Mouse (Mus musculus) thymus, postnatal 36 days (tissue): ENCODE measurements around the gene Dnaic1.

Experiments used
- DNase-seq, 2 experiments: peaks; one replicate each; pipeline ENCODE4 v3.0.0; 2022; ENCODE audit warnings: mixed read lengths in 2 of 2

Dnaic1 gene

GRCm38 (mm10) chr4:41569411-41569885 is at the start of gene Dnaic1, which contains the start of gene Fam219a:
Dnaic1 (plus strand) TSS chr4:41569775.
Fam219a (minus strand) TSS chr4:41569538.
- peak; percentile 97 to 99 for DNase-seq

- DNase-seq, result no peak
Observed at GRCm38 (mm10) chr4:41520641-41521040, 48.9 kb upstream of the Dnaic1 start.

- no peak for DNase-seq
Observed at GRCm38 (mm10) chr4:41522136-41522535, 47.4 kb upstream of the Dnaic1 start.

GRCm38 (mm10) chr4:41522788-41523187 is 46.8 kb upstream of the Dnaic1 start:
- DNase-seq, result no peak

DNA sequence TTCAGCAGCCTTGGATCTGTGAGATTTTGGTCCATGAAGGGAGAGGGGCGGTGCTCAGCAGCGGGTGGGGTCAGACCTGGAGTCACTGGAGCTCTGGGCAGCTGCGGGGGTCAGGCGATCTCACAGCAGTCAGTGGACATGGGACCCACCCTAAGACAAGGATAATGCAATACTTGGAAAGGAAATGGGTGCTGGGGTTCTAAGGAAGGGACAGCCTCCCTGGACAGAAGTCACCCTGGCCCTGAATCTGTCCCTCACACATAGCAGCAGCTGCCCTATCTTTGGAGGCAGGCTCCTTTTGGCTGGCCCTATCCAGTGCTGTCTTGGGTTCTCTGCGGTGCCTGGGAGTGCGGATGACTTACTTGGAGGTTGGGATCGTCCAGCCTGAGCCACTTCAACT is 45.7 kb upstream of the Dnaic1 start:
- DNase-seq, result no peak

- no peak for DNase-seq
Observed at GRCm38 (mm10) chr4:41524829-41525228, 44.7 kb upstream of the Dnaic1 start.

GRCm38 (mm10) chr4:41526553-41526952 is 43.0 kb upstream of the Dnaic1 start:
- DNase-seq, result no peak

DNA sequence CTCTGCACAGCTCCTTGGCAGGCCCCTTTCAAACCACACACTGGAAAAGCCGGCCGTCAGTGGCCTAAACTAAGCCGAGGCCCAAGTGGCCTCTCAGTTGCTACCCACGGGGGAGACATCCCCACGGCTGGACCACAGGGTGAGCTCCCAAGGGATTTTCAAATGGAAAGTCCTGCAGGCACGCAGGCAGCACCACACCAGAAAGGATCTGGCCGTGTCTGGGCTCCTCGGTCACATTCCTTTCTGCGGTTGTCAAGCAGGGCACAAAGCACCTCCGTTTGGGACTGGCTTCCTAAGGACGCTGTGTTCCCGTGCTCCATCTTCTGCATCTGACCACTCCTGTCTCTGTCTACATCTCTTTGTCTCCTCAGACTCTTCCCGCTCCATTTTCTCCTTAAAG is 42.5 kb upstream of the Dnaic1 start:
- no peak for DNase-seq

DNA sequence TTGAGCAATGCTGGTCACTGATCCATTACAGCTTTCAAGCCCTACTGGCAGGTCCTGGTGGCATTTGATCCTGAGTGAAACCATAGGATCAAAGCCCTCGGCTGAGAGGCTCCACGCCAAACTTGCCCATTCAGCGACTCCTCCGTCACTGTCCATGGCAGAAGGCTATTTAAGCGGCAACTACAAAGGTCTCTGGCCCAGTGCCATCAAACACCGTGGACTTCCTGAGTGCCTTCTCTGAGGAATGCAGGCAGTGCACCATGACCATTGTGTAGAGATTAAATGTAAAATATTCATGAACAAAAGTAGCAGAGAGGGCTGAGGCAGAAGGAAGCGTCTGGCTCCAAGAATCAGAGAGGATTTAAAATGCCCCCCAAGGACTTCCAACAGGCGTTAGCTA is 41.6 kb upstream of the Dnaic1 start:
- DNase-seq, result no peak

DNA sequence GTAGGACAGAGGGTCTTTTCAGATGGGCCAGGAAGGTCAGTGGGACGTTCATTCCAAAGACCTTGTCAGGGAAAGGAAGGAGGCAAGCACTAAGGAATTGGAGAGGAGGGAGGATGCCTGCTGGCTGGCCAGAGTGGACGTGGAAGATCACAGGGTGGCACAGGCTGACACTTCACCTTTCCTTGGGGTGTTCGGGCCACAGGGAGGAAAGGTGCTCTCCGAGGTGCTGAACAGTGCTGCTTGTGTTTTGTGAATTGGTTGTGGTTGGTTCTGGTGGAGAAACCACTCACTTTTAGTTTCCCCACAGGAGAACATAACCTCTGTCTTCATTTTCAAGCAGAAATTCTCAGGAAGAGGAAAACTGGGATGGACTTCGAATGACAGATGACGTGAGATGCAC is 37.2 kb upstream of the Dnaic1 start:
- peak; percentile 19 to 20 for DNase-seq

GRCm38 (mm10) chr4:41534866-41535265 is 34.7 kb upstream of the Dnaic1 start:
- no peak for DNase-seq

DNA sequence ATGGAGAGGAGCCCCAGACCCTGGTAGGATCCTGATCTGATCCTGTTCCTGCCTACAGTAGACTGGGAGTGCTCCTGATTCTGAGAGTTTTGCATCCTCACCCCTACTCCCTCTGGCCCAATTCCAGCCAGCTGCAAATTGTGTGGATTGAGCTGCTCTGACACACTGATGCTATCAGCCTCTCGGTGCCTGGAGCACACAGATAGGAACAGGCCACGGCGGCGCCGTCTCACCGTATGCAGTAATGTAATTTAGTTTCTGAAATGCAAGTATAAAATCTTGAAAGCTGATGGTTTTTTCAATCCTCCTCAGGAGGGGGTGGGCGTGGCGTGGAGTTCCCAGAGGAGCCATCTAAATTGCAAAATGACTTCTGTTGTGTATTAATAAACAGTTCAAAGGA is 27.4 kb upstream of the Dnaic1 start:
- no peak for DNase-seq

GRCm38 (mm10) chr4:41545985-41546384 is 23.6 kb upstream of the Dnaic1 start:
- DNase-seq, result no peak

GRCm38 (mm10) chr4:41547086-41547485 is 22.5 kb upstream of the Dnaic1 start:
- DNase-seq, result no peak

- DNase-seq, result peak; percentile 72 to 77
Observed at GRCm38 (mm10) chr4:41552529-41552928, 17.0 kb upstream of the Dnaic1 start.

DNA sequence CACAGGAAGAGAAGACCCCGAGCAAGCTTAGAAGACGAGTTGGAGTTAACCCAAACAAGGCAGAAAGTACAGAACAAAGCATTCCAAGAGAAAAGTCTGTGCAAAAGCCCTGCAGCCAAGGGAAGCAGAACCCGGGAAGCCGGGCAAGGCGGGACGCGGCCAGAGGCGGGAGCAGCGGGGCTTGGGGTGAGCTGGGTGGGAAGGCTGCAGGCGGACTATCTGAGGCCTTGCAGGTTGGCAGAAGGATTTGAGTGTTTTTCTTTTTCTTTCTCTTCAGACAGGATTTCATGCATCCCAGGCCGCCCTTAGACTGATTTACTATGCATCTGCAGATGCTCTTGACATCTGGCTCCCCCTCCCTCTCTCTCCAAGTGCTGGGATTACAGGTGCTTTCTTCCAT is 16.5 kb upstream of the Dnaic1 start:
- no peak for DNase-seq

DNA sequence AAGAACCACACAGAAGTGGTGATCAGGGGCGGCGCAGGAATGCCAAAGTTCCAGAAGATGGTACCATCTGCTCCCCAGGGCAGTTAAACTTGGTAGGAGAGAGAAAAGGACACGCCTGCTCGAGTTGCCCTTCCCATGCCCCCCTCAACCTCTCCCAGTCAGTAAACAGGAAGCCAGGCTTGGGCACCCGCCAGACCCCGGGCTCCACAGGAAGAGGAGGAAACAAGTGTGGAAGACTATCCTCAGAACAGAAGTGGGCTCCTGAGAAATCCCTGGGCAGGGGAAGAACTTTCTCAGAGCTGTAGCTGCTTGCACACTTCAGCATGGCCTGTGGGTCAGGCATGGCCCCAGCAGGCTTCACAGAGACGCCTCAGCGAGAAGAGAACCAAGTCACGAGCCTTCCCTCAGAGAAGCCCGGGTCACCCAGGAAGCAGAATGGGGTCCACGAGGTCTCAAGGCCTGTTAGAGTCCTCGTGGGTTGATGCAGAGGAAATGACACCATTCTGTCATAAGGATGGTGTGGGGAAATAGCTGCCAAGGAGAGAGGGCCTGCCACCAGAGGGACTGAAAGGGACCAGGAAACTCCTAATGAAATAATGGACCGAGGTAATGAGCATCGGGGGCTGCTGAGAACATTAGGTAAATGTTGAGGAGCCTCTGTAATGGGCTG is 14.4 kb upstream of the Dnaic1 start:
- no peak for DNase-seq

- no peak for DNase-seq
Observed at GRCm38 (mm10) chr4:41556311-41556953, 13.1 kb upstream of the Dnaic1 start.

- no peak for DNase-seq
Observed at GRCm38 (mm10) chr4:41557092-41557491, 12.5 kb upstream of the Dnaic1 start.

DNA sequence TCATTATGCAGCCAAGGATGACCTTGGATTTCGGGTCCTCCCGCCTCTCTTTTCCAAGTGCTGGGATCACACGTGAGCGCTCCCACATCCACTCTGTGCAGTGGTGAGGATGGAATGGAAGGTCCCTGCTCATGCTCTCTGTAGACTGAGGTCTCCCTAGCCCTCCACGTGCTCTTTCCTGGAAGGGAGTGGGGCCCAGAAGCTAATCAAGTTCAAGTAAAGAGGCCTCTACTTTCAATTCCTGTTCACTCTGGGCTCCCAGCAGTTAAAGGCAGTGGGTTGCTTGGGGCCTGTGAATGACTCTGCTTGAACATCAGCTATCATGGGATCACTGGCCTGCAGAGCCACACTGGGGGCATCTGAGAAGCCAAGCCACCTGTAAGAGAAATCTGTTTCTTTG is 6.3 kb upstream of the Dnaic1 start:
- DNase-seq, result no peak

GRCm38 (mm10) chr4:41566123-41566522 is 3.5 kb upstream of the Dnaic1 start:
- no peak for DNase-seq

DNA sequence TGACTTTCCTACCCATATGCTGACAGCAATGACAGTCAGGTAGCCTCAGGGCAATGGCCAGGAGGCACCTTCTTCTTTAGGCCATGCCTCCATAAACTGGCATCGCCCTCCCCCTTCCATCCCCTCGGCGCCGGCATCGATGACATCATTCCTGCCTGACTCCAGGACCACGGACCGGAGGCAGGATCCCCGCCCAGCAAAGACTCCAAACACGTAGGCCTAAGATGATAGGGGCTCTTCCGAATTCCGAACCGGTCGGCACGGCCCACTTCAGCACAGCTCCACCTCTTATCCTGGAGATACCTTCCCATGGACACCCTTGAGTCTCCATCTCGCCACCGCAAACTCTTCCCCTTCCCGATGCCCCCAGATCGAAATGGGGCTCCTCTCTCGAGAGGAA is 1.3 kb upstream of the Dnaic1 start:
- DNase-seq, result peak in 1 of 2 experiments; percentile 32

- peak; percentile 47 to 72 for DNase-seq
Observed at GRCm38 (mm10) chr4:41568682-41569410, 729 bp upstream of the Dnaic1 start.

DNA sequence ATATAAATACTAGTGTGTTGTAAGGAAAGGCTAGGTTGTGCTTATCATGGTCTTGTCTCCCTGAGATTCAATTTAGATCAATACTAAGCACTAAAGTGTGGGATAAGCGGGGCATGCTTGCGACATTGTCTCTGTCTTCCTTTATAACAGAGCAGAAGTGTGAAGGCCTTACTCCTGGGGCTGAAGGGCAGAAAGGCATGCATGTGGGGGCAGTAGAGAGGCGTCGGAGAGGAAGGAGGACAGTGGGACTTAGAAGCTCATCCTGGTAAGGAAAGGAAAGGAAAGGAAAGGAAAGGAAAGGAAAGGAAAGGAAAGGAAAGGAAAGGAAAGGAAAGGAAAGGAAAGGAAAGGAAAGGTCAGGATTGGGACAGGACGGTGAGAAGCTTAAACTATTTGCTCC is 1.9 kb downstream of the Dnaic1 start:
- no peak for DNase-seq
